Mouse (Mus musculus) CH12.LX (cell line): ENCODE measurements at regions not wholly inside any gene's neighbourhood (a gene's known extent, or its start where the extent isn't known, plus 50 kb on each side); places are given as distances from the start of the nearest gene placed in this dataset.

Experiments used
- DNase-seq: peaks from one replicate; pipeline ENCODE4 v3.0.0-alpha.2; 2013; ENCODE audit errors: extremely low read depth
- H3K27ac ChIP-seq: 2 replicates; pipeline ENCODE4 v1.5.1; 2012; ENCODE audit warnings: low read depth, mild to moderate bottlenecking, control low read depth, moderate library complexity; ENCODE audit not compliant: insufficient read depth
- H3K27me3 ChIP-seq: replicated peaks from 2 replicates; pipeline ENCODE3; 2012; ENCODE audit warnings: inconsistent platforms
- H3K36me3 ChIP-seq, 2 experiments: replicated peaks in 1 of 2; 2 replicates each; pipeline versions ENCODE3 to v1.6.1; 2012; ENCODE audit warnings: inconsistent platforms in 1 of 2, low read length in 1 of 2, mild to moderate bottlenecking in 1 of 2, mixed read lengths in 1 of 2, moderate library complexity in 1 of 2; ENCODE audit not compliant: control insufficient read depth in 1 of 2, insufficient read depth in 1 of 2
- H3K4me1 ChIP-seq, 2 experiments: 2 replicates each; pipeline ENCODE4 v1.6.1; 2012; ENCODE audit warnings: inconsistent platforms in 1 of 2, moderate library complexity in 1 of 2; ENCODE audit not compliant: insufficient read depth in 2 of 2, control insufficient read depth in 1 of 2
- H3K4me2 ChIP-seq: 2 replicates; pipeline ENCODE4 v1.6.1; 2012; ENCODE audit warnings: low read depth, mild to moderate bottlenecking, control low read depth; ENCODE audit not compliant: poor library complexity, insufficient read depth, severe bottlenecking
- H3K4me3 ChIP-seq, 3 experiments: fragments of 150-350 bp in 1 of 3; sonication (generic) in 1 of 3; replicated peaks in 1 of 3; 2 replicates each; pipeline versions ENCODE3 to v1.5.1; 2011 to 2012; ENCODE audit warnings: low read depth in 2 of 3, low read length in 2 of 3, mild to moderate bottlenecking in 2 of 3, moderate library complexity in 2 of 3, control low read depth in 1 of 3, improper control_type of control experiment in 1 of 3, inconsistent platforms in 1 of 3, mixed read lengths in 1 of 3; ENCODE audit not compliant: poor library complexity in 1 of 3
- H3K79me2 ChIP-seq: replicated peaks from 2 replicates; pipeline ENCODE4 v1.6.1; 2012; ENCODE audit warnings: mild to moderate bottlenecking, moderate library complexity; ENCODE audit not compliant: control insufficient read depth, poor library complexity, insufficient read depth, severe bottlenecking; ENCODE audit errors: extremely low read depth
- H3K9ac ChIP-seq: 2 replicates; pipeline ENCODE4 v1.6.1; 2012; ENCODE audit warnings: low read depth, mild to moderate bottlenecking, control low read depth, moderate library complexity; ENCODE audit not compliant: insufficient read depth
- H3K9me3 ChIP-seq: replicated peaks from 2 replicates; pipeline ENCODE3; 2012; ENCODE audit warnings: low read length, inconsistent platforms, mixed read lengths
- CTCF ChIP-seq, 2 experiments: IDR thresholded peaks in 1 of 2; conservative IDR thresholded peaks in 1 of 2; 2 replicates each; pipeline ENCODE4 v1.5.1; 2011 to 2012; ENCODE audit warnings: low read depth in 2 of 2, low read length in 2 of 2, improper control_type of control experiment in 1 of 2, inconsistent platforms in 1 of 2, mild to moderate bottlenecking in 1 of 2, moderate library complexity in 1 of 2
- ELF1 ChIP-seq: IDR thresholded peaks from 2 replicates; pipeline ENCODE4 v1.6.1; 2014; ENCODE audit warnings: low read depth, mild to moderate bottlenecking, inconsistent platforms, low read length, improper control_type of control experiment
- ETS1 ChIP-seq: conservative IDR thresholded peaks from 2 replicates; pipeline ENCODE4 v1.6.1; 2012; ENCODE audit warnings: low read depth, mild to moderate bottlenecking, inconsistent platforms, low read length, improper control_type of control experiment, moderate library complexity
- HCFC1 ChIP-seq: IDR thresholded peaks from 2 replicates; pipeline ENCODE4 v1.6.1; 2012; ENCODE audit warnings: low read depth, mild to moderate bottlenecking, inconsistent platforms, low read length, improper control_type of control experiment
- JUN ChIP-seq: IDR thresholded peaks from 2 replicates; pipeline ENCODE4 v1.6.1; 2011; ENCODE audit warnings: low read depth, mild to moderate bottlenecking, low read length, improper control_type of control experiment, moderate library complexity; ENCODE audit not compliant: insufficient read depth
- JUND ChIP-seq: conservative IDR thresholded peaks from 2 replicates; pipeline ENCODE4 v1.6.1; 2011; ENCODE audit warnings: low read depth, low read length, improper control_type of control experiment
- MAFK ChIP-seq: IDR thresholded peaks from 2 replicates; pipeline ENCODE4 v1.6.1; 2011; ENCODE audit warnings: low read length, improper control_type of control experiment; ENCODE audit not compliant: insufficient replicate concordance
- MAX ChIP-seq: IDR thresholded peaks from 2 replicates; pipeline ENCODE4 v1.6.1; 2011; ENCODE audit warnings: low read length, improper control_type of control experiment
- MXI1 ChIP-seq: IDR thresholded peaks from 2 replicates; pipeline ENCODE4 v1.6.1; 2011; ENCODE audit warnings: mild to moderate bottlenecking, low read depth, low read length, improper control_type of control experiment
- MYC ChIP-seq: IDR thresholded peaks from 2 replicates; pipeline ENCODE4 v1.6.1; 2011; ENCODE audit warnings: low read depth, mild to moderate bottlenecking, improper control_type of control experiment, low read length
- NELFE ChIP-seq: IDR thresholded peaks from 2 replicates; pipeline ENCODE4 v1.6.1; 2011; ENCODE audit warnings: low read depth, low read length, improper control_type of control experiment
- PAX5 ChIP-seq: IDR thresholded peaks from 2 replicates; pipeline ENCODE4 v1.6.1; 2012; ENCODE audit warnings: low read length, inconsistent platforms, mixed read lengths
- POLR2A ChIP-seq: IDR thresholded peaks from 2 replicates; pipeline ENCODE4 v1.6.1; 2011; ENCODE audit warnings: low read depth, mild to moderate bottlenecking, improper control_type of control experiment, low read length
- POLR2AphosphoS2 ChIP-seq: IDR thresholded peaks from 2 replicates; pipeline ENCODE4 v1.6.1; 2011; ENCODE audit warnings: low read depth, low read length, improper control_type of control experiment
- SIN3A ChIP-seq: IDR thresholded peaks from 2 replicates; pipeline ENCODE4 v1.6.1; 2012; ENCODE audit warnings: low read length, improper control_type of control experiment, inconsistent platforms
- TBP ChIP-seq: conservative IDR thresholded peaks from 2 replicates; pipeline ENCODE4 v1.6.1; 2011; ENCODE audit warnings: low read depth, low read length, improper control_type of control experiment
- TCF12 ChIP-seq: IDR thresholded peaks from 2 replicates; pipeline ENCODE4 v1.6.1; 2014; ENCODE audit warnings: low read depth, mild to moderate bottlenecking, inconsistent platforms, low read length, improper control_type of control experiment
- USF1 ChIP-seq: IDR thresholded peaks from 2 replicates; pipeline ENCODE4 v1.6.1; 2014; ENCODE audit warnings: low read depth, mild to moderate bottlenecking, inconsistent platforms, low read length, improper control_type of control experiment
- USF2 ChIP-seq: conservative IDR thresholded peaks from 2 replicates; pipeline ENCODE4 v1.6.1; 2011; ENCODE audit warnings: low read depth, low read length, improper control_type of control experiment
- ZC3H11A ChIP-seq: IDR thresholded peaks from 2 replicates; pipeline ENCODE4 v1.6.1; 2012; ENCODE audit warnings: low read depth, mild to moderate bottlenecking, inconsistent platforms, low read length, improper control_type of control experiment
- ZKSCAN1 ChIP-seq: IDR thresholded peaks from 2 replicates; pipeline ENCODE4 v1.6.1; 2012; ENCODE audit warnings: low read depth, inconsistent platforms, low read length, improper control_type of control experiment, borderline replicate concordance
- dilution Hi-C: fragments of 300-500 bp; cut with MboI; formaldehyde crosslinking; loops from 2 replicates; pipeline ENCODE4 v1.14.3; 2020; ENCODE audit warnings: low sequenced_read_pairs; ENCODE audit not compliant: extremely low pct_unique_long_range_greater_than_20kb, extremely low pct_ligation_motif_present
- in situ Hi-C: fragments of 300-500 bp; cut with MboI; formaldehyde crosslinking; loops from 3 replicates; pipeline ENCODE4 v1.14.3; 2019; ENCODE audit warnings: low sequenced_read_pairs, low pct_ligation_motif_present, low pct_unique_long_range_greater_than_20kb, mixed read lengths

DNA sequence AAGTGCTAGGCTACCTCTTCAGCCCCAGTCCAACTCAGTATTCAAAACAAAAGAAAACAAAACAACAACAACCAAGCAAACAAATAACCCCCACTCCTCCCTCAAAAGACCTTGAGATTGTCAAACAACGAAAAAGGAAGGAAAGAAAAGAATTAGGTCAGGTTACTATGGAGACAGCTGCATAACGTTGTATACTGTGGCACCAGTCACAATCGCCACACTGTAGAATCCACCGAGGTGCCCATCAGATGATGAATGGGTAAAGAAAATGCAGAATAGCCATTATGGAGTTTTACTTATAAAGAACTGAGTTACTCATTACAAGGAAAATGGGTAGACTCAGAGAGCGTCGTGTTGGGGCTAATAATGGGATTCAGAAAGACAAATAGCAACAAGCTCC, 110.5 kb upstream of the Mycn start:
- Histone ChIP-seq H3K9me3 (no peaks in the 10 kb centered on the region), H3K36me3 (no peaks in the 10 kb centered on the region), H3K9ac (no peak overlapping the region), H3K27me3 (no peaks in the 10 kb centered on the region), H3K4me1 (peaks cover 0 to 2% of the 10 kb centered on the region in 2 experiments; a peak in 1 of 4 replicates), H3K79me2 (no peaks in the 10 kb centered on the region), H3K4me3 (no peak overlapping the region), H3K27ac (no peak overlapping the region), H3K4me2 (no peak overlapping the region)
- no peak for DNase-seq
- dilution Hi-C loops, result no loop called here
- in situ Hi-C loops, result no loop called here
- no peak for TF ChIP-seq POLR2AphosphoS2

DNA sequence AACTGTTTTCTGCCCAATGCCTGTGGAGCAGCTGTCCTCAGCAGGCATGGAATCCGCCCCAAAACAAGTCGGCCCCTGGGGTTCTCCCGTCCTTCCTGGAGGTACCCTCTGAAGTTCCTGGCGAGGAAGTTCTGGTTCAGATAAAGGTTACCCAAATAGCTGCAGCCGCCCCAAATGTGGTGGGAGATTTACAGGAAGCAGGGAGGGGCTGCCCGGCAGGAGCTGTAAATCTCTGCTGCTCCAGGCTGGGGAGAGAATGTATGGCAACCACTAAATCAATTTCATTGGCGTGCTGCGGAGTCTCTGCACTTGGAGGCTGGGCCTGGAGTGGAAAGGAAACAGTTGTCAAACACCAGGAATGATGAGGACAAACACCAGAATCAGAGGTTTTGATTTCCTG, 107.9 kb upstream of the Mycn start:
- dilution Hi-C loops, result no loop called here
- H3K9ac ChIP-seq, result no peak overlapping the region
- H3K4me2 ChIP-seq, result no peak overlapping the region
- no peak for DNase-seq
- in situ Hi-C loops, result no loop called here
- no peak overlapping the region for H3K27ac ChIP-seq
- TF ChIP-seq ELF1 (no peak), JUN (no peak), HCFC1 (no peak), TCF12 (no peak), MYC (no peak), MAX (no peak), MAFK (no peak), MXI1 (no peak), ETS1 (no peak), SIN3A (no peak), ZC3H11A (no peak), TBP (no peak), USF2 (no peak), JUND (no peak), USF1 (no peak), CTCF (conservative IDR thresholded peaks at IDR 0.05 in 1 of 2, IDR thresholded peaks at IDR 0.05 in 1 of 2; ENCODE audit: low read depth in 2 of 2, low read length in 2 of 2) (no peak), PAX5 (no peak), POLR2A (no peak), ZKSCAN1 (no peak), NELFE (no peak)
- no peaks in the 10 kb centered on the region for H3K27me3 ChIP-seq
- H3K4me1 ChIP-seq, result peaks cover 0 to 2% of the 10 kb centered on the region in 2 experiments; a peak in 1 of 4 replicates
- H3K9me3 ChIP-seq, result no peaks in the 10 kb centered on the region
- no peaks in the 10 kb centered on the region for H3K79me2 ChIP-seq
- H3K4me3 ChIP-seq, result no peak overlapping the region
- no peaks in the 10 kb centered on the region for H3K36me3 ChIP-seq
